Mouse (Mus musculus): Measurements from ENCODE around the gene Sbk3. TPM values are rescaled to one million over a fixed set of nuclear protein-coding genes. Genes with fewer than 3 reads are reported as not detected.

The Sbk3 gene
- polyA plus RNA-seq, 1 experiment: 0.06 TPM

DNA sequence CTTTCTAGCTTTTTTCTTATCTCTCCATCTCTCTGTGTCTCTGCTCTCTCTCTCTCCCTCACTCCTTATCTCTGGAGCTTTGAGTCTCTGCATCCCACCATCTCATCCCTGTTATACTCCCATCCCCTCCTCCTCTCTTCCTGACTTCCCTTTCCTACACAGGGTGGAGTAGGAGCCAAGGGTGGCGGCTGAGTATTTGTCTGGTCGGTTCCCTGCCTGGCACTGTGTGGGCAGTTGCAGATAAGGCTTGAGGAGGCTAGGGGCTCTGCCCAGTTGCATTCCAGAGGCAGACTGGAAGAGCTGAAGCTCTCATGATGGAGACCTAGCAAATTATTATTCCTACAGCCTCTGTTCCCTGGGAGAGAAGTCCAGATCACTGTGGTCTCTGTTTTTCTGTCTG, 17.3 kb upstream of the Sbk3 start:
- no peak for DNase-seq (ENCODE audit: low read depth in 1 of 2, low spot score in 2 of 2)
- no peak for TF ChIP-seq POLR2A (IDR thresholded peaks at IDR 0.05; ENCODE audit: low read depth, low read length)
- no peak for TF ChIP-seq CTCF (IDR thresholded peaks at IDR 0.05; ENCODE audit: extremely low read depth, insufficient read depth, insufficient read length, insufficient replicate concordance)
- Histone ChIP-seq H3K4me3 (ENCODE audit: extremely low read depth, insufficient read depth, insufficient read length) (no peak overlapping the region), H3K27ac (ENCODE audit: insufficient read depth, low read length) (no peak overlapping the region), H3K27me3 (ENCODE audit: control insufficient read depth, insufficient read depth, low read length) (no peaks in the 10 kb centered on the region), H3K4me1 (ENCODE audit: control insufficient read depth, insufficient read depth, insufficient read length) (no peaks in the 10 kb centered on the region), H3K36me3 (ENCODE audit: control insufficient read depth, insufficient read depth, low read length) (no peaks in the 10 kb centered on the region; the same call in 1 of the 2 replicates)
- WGBS: 47% methylated on average over 2 of the region's 2 CpGs

DNA sequence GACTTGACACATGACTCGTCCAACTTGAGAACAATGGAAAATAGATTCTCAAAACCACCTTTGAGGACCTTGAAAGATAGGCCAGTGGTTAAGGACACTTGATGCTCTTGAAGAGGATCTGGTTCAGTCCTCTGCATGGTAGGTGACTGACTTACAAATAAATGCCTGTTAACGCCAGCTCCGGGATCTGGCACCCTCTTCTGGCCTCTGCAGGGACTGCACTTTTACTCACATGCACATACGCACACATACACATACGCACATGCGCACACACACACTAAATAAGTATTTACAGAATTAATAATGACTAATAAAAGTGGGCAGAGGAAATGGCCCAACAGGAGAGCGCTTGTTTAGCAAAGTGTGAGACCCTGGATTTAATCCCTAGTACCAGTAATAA, 5.9 kb upstream of the Sbk3 start:
- no peaks in the 10 kb centered on the region for H3K4me1 ChIP-seq (ENCODE audit: control insufficient read depth, insufficient read depth, insufficient read length)
- TF ChIP-seq POLR2A (IDR thresholded peaks at IDR 0.05; ENCODE audit: low read depth, low read length) (no peak), CTCF (IDR thresholded peaks at IDR 0.05; ENCODE audit: extremely low read depth, insufficient read depth, insufficient read length, insufficient replicate concordance) (no peak)

DNA sequence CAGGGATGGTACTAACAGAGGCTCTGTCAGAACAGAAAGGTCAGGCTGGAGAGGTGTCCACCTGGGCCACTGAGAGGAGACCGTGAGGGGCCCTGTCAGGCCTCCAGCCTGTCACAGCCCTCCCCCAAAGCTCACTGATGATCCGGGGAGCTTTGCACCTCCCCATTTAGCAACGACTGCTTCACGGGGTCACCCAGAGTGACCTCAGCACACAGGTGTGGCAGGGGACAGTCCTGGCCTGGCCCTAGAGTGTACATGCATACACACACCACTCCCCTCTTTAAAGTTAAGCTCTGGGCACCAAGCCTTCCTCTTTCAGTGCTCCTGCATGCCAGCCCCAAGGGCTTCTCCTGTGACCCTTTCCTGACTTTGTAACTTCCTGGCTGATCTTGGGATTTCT, 4.5 kb upstream of the Sbk3 start:
- no peak for DNase-seq (ENCODE audit: low read depth in 1 of 2, low spot score in 2 of 2)
- no peak for TF ChIP-seq POLR2A (IDR thresholded peaks at IDR 0.05; ENCODE audit: low read depth, low read length)
- TF ChIP-seq CTCF (IDR thresholded peaks at IDR 0.05; ENCODE audit: extremely low read depth, insufficient read depth, insufficient read length, insufficient replicate concordance): no peak
- 74% methylated on average over 4 of the region's 4 CpGs for WGBS
- H3K36me3 ChIP-seq (ENCODE audit: control insufficient read depth, insufficient read depth, low read length): no peaks in the 10 kb centered on the region
- no peak overlapping the region for H3K4me3 ChIP-seq (ENCODE audit: extremely low read depth, insufficient read depth, insufficient read length)
- no peak overlapping the region for H3K27ac ChIP-seq (ENCODE audit: insufficient read depth, low read length)
- no peaks in the 10 kb centered on the region for H3K27me3 ChIP-seq (ENCODE audit: control insufficient read depth, insufficient read depth, low read length)
- H3K4me1 ChIP-seq (ENCODE audit: control insufficient read depth, insufficient read depth, insufficient read length): no peaks in the 10 kb centered on the region

More for the DNA sequence above, 5.9 kb upstream of the Sbk3 start:
- no peaks in the 10 kb centered on the region for H3K36me3 ChIP-seq (ENCODE audit: control insufficient read depth, insufficient read depth, low read length)
- no peak overlapping the region for H3K27ac ChIP-seq (ENCODE audit: insufficient read depth, low read length)
- no peak for DNase-seq (ENCODE audit: low read depth in 1 of 2, low spot score in 2 of 2)
- WGBS: 93% methylated on average over 7 of the region's 7 CpGs
- no peaks in the 10 kb centered on the region for H3K27me3 ChIP-seq (ENCODE audit: control insufficient read depth, insufficient read depth, low read length)
- H3K4me3 ChIP-seq (ENCODE audit: extremely low read depth, insufficient read depth, insufficient read length): no peak overlapping the region

DNA sequence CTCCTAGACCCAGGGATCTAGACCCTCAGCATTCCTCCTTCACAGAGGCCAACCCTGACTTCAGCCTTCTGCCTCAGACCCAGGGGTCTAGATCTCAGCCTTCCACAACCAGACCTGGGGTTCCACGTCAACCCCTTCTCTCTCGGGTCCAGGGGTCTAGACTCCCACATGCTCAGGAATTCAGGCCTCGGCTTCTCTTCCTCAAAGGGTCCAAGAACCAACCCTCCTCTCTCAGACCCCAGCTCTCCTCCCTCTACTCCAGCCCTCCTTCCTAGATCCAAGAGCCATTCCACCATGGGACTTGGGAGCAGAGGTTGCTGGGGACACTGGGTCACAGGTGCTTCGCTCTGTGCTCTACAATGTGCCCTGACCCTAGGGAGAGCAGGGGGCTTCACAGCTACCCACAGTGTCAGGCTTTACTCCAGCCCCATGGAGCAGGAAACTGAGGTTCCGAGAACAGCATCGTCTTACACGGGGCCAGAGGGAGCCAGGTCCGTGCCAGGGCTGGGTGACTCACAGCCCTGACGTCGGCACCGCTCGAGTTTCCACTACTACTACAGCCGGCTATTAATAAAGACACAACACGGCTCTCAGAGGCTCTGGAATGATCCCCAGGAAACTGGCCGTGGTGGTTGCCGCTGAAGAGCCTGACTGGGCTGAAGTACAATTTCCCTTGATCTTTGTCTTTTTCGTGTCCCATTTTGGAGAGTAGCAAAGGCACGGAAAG, 1.5 kb upstream of the Sbk3 start:
- TF ChIP-seq POLR2A (IDR thresholded peaks at IDR 0.05; ENCODE audit: low read depth, low read length): no peak
- TF ChIP-seq CTCF (IDR thresholded peaks at IDR 0.05; ENCODE audit: extremely low read depth, insufficient read depth, insufficient read length, insufficient replicate concordance): no peak
- H3K4me1 ChIP-seq (ENCODE audit: control insufficient read depth, insufficient read depth, insufficient read length): no peaks in the 10 kb centered on the region
- no peak overlapping the region for H3K4me3 ChIP-seq (ENCODE audit: extremely low read depth, insufficient read depth, insufficient read length)
- no peaks in the 10 kb centered on the region for H3K36me3 ChIP-seq (ENCODE audit: control insufficient read depth, insufficient read depth, low read length)
- 52% methylated on average over 18 of the region's 18 CpGs for WGBS
- H3K27ac ChIP-seq (ENCODE audit: insufficient read depth, low read length): no peak overlapping the region
- DNase-seq (ENCODE audit: low read depth in 1 of 2, low spot score in 2 of 2): no peak
- no peaks in the 10 kb centered on the region for H3K27me3 ChIP-seq (ENCODE audit: control insufficient read depth, insufficient read depth, low read length)

DNA sequence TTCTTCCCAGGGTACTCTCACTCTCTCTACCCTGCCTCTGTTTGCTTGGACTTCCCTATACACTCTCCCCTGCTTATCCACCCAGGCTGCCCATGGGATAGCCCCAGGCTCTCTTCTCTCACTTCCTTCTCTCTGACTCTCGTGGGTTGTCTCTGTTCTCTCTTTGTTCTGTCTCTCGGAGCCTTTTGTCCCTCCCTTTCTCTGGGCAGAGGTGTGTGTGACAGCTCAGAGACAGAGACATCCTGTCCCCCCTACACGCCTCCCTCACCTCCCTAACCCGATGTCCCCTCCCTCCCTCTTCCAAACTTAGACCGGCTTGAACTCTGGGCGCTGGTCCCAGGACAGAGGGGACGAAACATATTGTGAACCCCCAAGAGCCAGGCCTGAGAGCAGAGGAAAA, 742 bp upstream of the Sbk3 start:
- no peaks in the 10 kb centered on the region for H3K36me3 ChIP-seq (ENCODE audit: control insufficient read depth, insufficient read depth, low read length)
- H3K4me1 ChIP-seq (ENCODE audit: control insufficient read depth, insufficient read depth, insufficient read length): no peaks in the 10 kb centered on the region
- no peaks in the 10 kb centered on the region for H3K27me3 ChIP-seq (ENCODE audit: control insufficient read depth, insufficient read depth, low read length)
- DNase-seq (ENCODE audit: low read depth in 1 of 2, low spot score in 2 of 2): no peak
- H3K27ac ChIP-seq (ENCODE audit: insufficient read depth, low read length): no peak overlapping the region
- 23% methylated on average over 7 of the region's 7 CpGs for WGBS
- H3K4me3 ChIP-seq (ENCODE audit: extremely low read depth, insufficient read depth, insufficient read length): no peak overlapping the region
- no peak for TF ChIP-seq POLR2A (IDR thresholded peaks at IDR 0.05; ENCODE audit: low read depth, low read length)
- TF ChIP-seq CTCF (IDR thresholded peaks at IDR 0.05; ENCODE audit: extremely low read depth, insufficient read depth, insufficient read length, insufficient replicate concordance): no peak

DNA sequence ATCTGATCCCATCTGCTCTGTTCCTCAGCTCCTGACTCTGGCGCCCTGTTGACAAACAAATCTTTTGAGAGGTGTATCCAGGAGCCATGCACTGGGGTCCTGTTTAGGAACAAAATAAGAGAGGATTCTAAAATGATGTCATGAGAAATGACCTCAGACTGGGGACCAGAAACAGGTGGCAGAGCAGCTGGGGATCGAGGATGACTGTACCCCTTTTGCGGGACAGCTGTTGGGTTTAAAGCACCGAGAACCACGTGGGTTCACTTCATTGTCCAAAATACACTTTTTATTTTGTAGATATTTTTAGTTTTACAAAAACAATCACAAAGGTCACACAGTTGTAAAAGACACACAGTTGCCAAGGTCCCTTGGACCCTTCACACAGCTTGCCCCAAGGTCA, 6.0 kb downstream of the Sbk3 start:
- Histone ChIP-seq H3K4me1 (ENCODE audit: control insufficient read depth, insufficient read depth, insufficient read length) (no peaks in the 10 kb centered on the region; the same call in 1 of the 2 replicates), H3K27ac (ENCODE audit: insufficient read depth, low read length) (no peak overlapping the region), H3K36me3 (ENCODE audit: control insufficient read depth, insufficient read depth, low read length) (no peaks in the 10 kb centered on the region), H3K27me3 (ENCODE audit: control insufficient read depth, insufficient read depth, low read length) (no peaks in the 10 kb centered on the region), H3K4me3 (ENCODE audit: extremely low read depth, insufficient read depth, insufficient read length) (no peak overlapping the region)
- 73% methylated on average over 5 of the region's 5 CpGs for WGBS
- TF ChIP-seq CTCF (IDR thresholded peaks at IDR 0.05; ENCODE audit: extremely low read depth, insufficient read depth, insufficient read length, insufficient replicate concordance) (no peak), POLR2A (IDR thresholded peaks at IDR 0.05; ENCODE audit: low read depth, low read length) (no peak)
- no peak for DNase-seq (ENCODE audit: low read depth in 1 of 2, low spot score in 2 of 2)

DNA sequence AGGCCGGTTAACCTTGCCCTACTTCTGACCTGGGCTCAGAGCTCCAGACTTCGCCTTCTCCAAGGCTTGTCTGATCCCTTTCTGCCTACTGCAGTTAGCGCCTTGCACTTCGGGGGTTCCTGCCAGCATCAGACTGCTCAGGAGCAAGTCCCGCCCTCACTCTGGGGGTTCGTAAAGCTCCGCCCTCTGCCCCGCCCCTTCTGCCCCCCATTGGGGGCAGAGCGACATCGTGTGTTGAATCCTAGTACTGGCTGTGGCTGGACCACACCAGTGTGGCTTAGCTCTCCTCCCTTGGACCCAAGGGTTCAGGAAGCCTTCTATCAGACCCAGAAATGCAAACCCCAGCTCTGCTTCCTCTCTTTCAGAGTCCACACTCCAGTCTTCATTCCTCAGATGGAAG, 6.7 kb downstream of the Sbk3 start, which contains the start of gene Sbk2:
Gene Sbk2 (minus strand): TSS at position 135 of the 400 bp plus-strand sequence.
- DNase-seq (ENCODE audit: low read depth in 1 of 2, low spot score in 2 of 2): peak; percentile 41 to 71
- H3K4me1 ChIP-seq (ENCODE audit: control insufficient read depth, insufficient read depth, insufficient read length): no peaks in the 10 kb centered on the region; the same call in 1 of the 2 replicates
- no peak within 1 kb of the TSS for H3K27ac ChIP-seq (ENCODE audit: insufficient read depth, low read length)
- WGBS: 5% methylated on average over 10 of the region's 10 CpGs
- no peaks in the 10 kb centered on the region for H3K36me3 ChIP-seq (ENCODE audit: control insufficient read depth, insufficient read depth, low read length)
- no peaks in the 10 kb centered on the region for H3K27me3 ChIP-seq (ENCODE audit: control insufficient read depth, insufficient read depth, low read length)
- H3K4me3 ChIP-seq (ENCODE audit: extremely low read depth, insufficient read depth, insufficient read length): no peak within 1 kb of the TSS
- TF ChIP-seq POLR2A (IDR thresholded peaks at IDR 0.05; ENCODE audit: low read depth, low read length) (no peak), CTCF (IDR thresholded peaks at IDR 0.05; ENCODE audit: extremely low read depth, insufficient read depth, insufficient read length, insufficient replicate concordance) (peak; percentile 73)

All from spleen, adult 2 months (tissue).